Mouse (Mus musculus): ENCODE data around the gene Lsm14a. TPM values are rescaled to one million over a fixed set of nuclear protein-coding genes. Genes with fewer than 3 reads are reported as not detected.

Lsm14a gene
- polyA plus RNA-seq, 1 experiment from 2014 or later, result 57.1 TPM

- no peak overlapping the region for H3K4me2 ChIP-seq
- 94% methylated on average over 4 of the region's 4 CpGs for WGBS
- ATAC-seq (replicated peaks; ENCODE audit: insufficient number of reproducible peaks, insufficient read depth, low FRiP score, low read depth), result no peak
Observed at GRCm38 (mm10) chr7:34355629-34356028, 37.5 kb downstream of the Lsm14a start.

GRCm38 (mm10) chr7:34351997-34352396, 41.1 kb downstream of the Lsm14a start:
- Histone ChIP-seq H3K27me3 (no peaks in the 10 kb centered on the region), H3K27ac (no peak overlapping the region), H3K9ac (no peak overlapping the region), H3K9me3 (replicated peaks) (no peaks in the 10 kb centered on the region), H3K4me1 (replicated peaks) (no peaks in the 10 kb centered on the region), H3K4me3 (no peak overlapping the region), H3K36me3 (peaks cover 81% of the 10 kb centered on the region), H3K4me2 (no peak overlapping the region)
- 86% methylated on average over 1 of the region's 1 CpGs for WGBS
- ATAC-seq (replicated peaks; ENCODE audit: insufficient number of reproducible peaks, insufficient read depth, low FRiP score, low read depth), result no peak

More at GRCm38 (mm10) chr7:34355629-34356028, 37.5 kb downstream of the Lsm14a start:
- Histone ChIP-seq H3K4me1 (replicated peaks) (no peaks in the 10 kb centered on the region), H3K27me3 (no peaks in the 10 kb centered on the region), H3K4me3 (no peak overlapping the region), H3K27ac (no peak overlapping the region), H3K36me3 (peaks cover 67% of the 10 kb centered on the region), H3K9me3 (replicated peaks) (no peaks in the 10 kb centered on the region), H3K9ac (no peak overlapping the region)

- Histone ChIP-seq H3K9ac (no peak overlapping the region), H3K4me1 (replicated peaks) (no peaks in the 10 kb centered on the region), H3K27ac (no peak overlapping the region), H3K9me3 (replicated peaks) (no peaks in the 10 kb centered on the region), H3K4me3 (no peak overlapping the region), H3K4me2 (no peak overlapping the region), H3K36me3 (peaks cover 86% of the 10 kb centered on the region), H3K27me3 (no peaks in the 10 kb centered on the region)
- ATAC-seq (replicated peaks; ENCODE audit: insufficient number of reproducible peaks, insufficient read depth, low FRiP score, low read depth), result no peak
- 64% methylated on average over 5 of the region's 5 CpGs for WGBS
Observed at GRCm38 (mm10) chr7:34350166-34350565, 42.9 kb downstream of the Lsm14a start.

- Histone ChIP-seq H3K9ac (no peak overlapping the region), H3K36me3 (peaks cover 81% of the 10 kb centered on the region), H3K9me3 (replicated peaks) (no peaks in the 10 kb centered on the region), H3K27me3 (no peaks in the 10 kb centered on the region), H3K4me1 (replicated peaks) (no peaks in the 10 kb centered on the region), H3K4me2 (no peak overlapping the region), H3K4me3 (no peak overlapping the region), H3K27ac (no peak overlapping the region)
- ATAC-seq (replicated peaks; ENCODE audit: insufficient number of reproducible peaks, insufficient read depth, low FRiP score, low read depth), result no peak
- WGBS, result 74% methylated on average over 1 of the region's 1 CpGs
Observed at GRCm38 (mm10) chr7:34348011-34348410, 45.1 kb downstream of the Lsm14a start.

- WGBS, result 80% methylated on average over 3 of the region's 3 CpGs
- H3K27ac ChIP-seq, result no peak overlapping the region
Observed at GRCm38 (mm10) chr7:34347041-34347440, 46.1 kb downstream of the Lsm14a start.

GRCm38 (mm10) chr7:34346505-34346904, 46.6 kb downstream of the Lsm14a start:
- H3K9ac ChIP-seq, result no peak overlapping the region
- H3K4me1 ChIP-seq (replicated peaks), result no peaks in the 10 kb centered on the region
- no peak overlapping the region for H3K27ac ChIP-seq
- peaks cover 67% of the 10 kb centered on the region for H3K36me3 ChIP-seq
- no peak overlapping the region for H3K4me2 ChIP-seq
- 81% methylated on average over 4 of the region's 4 CpGs for WGBS
- ATAC-seq (replicated peaks; ENCODE audit: insufficient number of reproducible peaks, insufficient read depth, low FRiP score, low read depth), result no peak
- H3K9me3 ChIP-seq (replicated peaks), result no peaks in the 10 kb centered on the region
- no peak overlapping the region for H3K4me3 ChIP-seq
- H3K27me3 ChIP-seq, result no peaks in the 10 kb centered on the region

More at GRCm38 (mm10) chr7:34347041-34347440, 46.1 kb downstream of the Lsm14a start:
- no peak for ATAC-seq (replicated peaks; ENCODE audit: insufficient number of reproducible peaks, insufficient read depth, low FRiP score, low read depth)
- Histone ChIP-seq H3K27me3 (no peaks in the 10 kb centered on the region), H3K4me3 (no peak overlapping the region), H3K36me3 (peaks cover 72% of the 10 kb centered on the region), H3K9ac (no peak overlapping the region), H3K4me1 (replicated peaks) (no peaks in the 10 kb centered on the region), H3K9me3 (replicated peaks) (no peaks in the 10 kb centered on the region), H3K4me2 (no peak overlapping the region)

GRCm38 (mm10) chr7:34342040-34342793, 50.9 kb downstream of the Lsm14a start:
- Histone ChIP-seq H3K9ac (no peak overlapping the region), H3K27ac (no peak overlapping the region), H3K4me3 (no peak overlapping the region), H3K27me3 (no peaks in the 10 kb centered on the region), H3K4me2 (no peak overlapping the region), H3K4me1 (replicated peaks) (peaks cover 23% of the 10 kb centered on the region), H3K9me3 (replicated peaks) (no peaks in the 10 kb centered on the region), H3K36me3 (peaks cover 32% of the 10 kb centered on the region)
- ATAC-seq (replicated peaks; ENCODE audit: insufficient number of reproducible peaks, insufficient read depth, low FRiP score, low read depth), result no peak
- WGBS, result 83% methylated on average over 10 of the region's 10 CpGs

GRCm38 (mm10) chr7:34340841-34341240, 52.3 kb downstream of the Lsm14a start:
- H3K27ac ChIP-seq, result no peak overlapping the region
- no peak overlapping the region for H3K9ac ChIP-seq
- peaks cover 22% of the 10 kb centered on the region for H3K36me3 ChIP-seq
- WGBS, result 52% methylated on average over 5 of the region's 5 CpGs
- H3K27me3 ChIP-seq, result no peaks in the 10 kb centered on the region
- H3K4me2 ChIP-seq, result no peak overlapping the region
- H3K4me1 ChIP-seq (replicated peaks), result peaks cover 23% of the 10 kb centered on the region
- ATAC-seq (replicated peaks; ENCODE audit: insufficient number of reproducible peaks, insufficient read depth, low FRiP score, low read depth), result no peak
- peaks cover 3% of the 10 kb centered on the region; the same call in 1 of the 2 replicates for H3K9me3 ChIP-seq (replicated peaks)
- H3K4me3 ChIP-seq, result no peak overlapping the region

GRCm38 (mm10) chr7:34339164-34339489, 54.0 kb downstream of the Lsm14a start:
- Histone ChIP-seq H3K9ac (no peak overlapping the region), H3K4me1 (replicated peaks) (peaks cover 23% of the 10 kb centered on the region), H3K4me2 (no peak overlapping the region), H3K4me3 (no peak overlapping the region), H3K27ac (peak overlapping the region; percentile 70), H3K9me3 (replicated peaks) (peaks cover 3% of the 10 kb centered on the region; the same call in 1 of the 2 replicates), H3K27me3 (no peaks in the 10 kb centered on the region), H3K36me3 (peaks cover 12% of the 10 kb centered on the region; the same call in 1 of the 2 replicates)
- 67% methylated on average over 5 of the region's 5 CpGs for WGBS
- ATAC-seq (replicated peaks; ENCODE audit: insufficient number of reproducible peaks, insufficient read depth, low FRiP score, low read depth), result no peak

- Histone ChIP-seq H3K27ac (peak overlapping the region; percentile 70), H3K4me1 (replicated peaks) (peaks cover 23% of the 10 kb centered on the region), H3K9me3 (replicated peaks) (peaks cover 3% of the 10 kb centered on the region; the same call in 1 of the 2 replicates), H3K27me3 (no peaks in the 10 kb centered on the region), H3K9ac (no peak overlapping the region), H3K36me3 (peaks cover 7% of the 10 kb centered on the region; the same call in 1 of the 2 replicates), H3K4me2 (peak overlapping the region; percentile 21; the same call in 1 of the 2 replicates), H3K4me3 (no peak overlapping the region)
- ATAC-seq (replicated peaks; ENCODE audit: insufficient number of reproducible peaks, insufficient read depth, low FRiP score, low read depth), result peak; percentile 68; the same call in 1 of the 2 replicates
- WGBS, result 40% methylated on average over 9 of the region's 9 CpGs
Observed at GRCm38 (mm10) chr7:34338445-34339163, 54.5 kb downstream of the Lsm14a start.

- no peak overlapping the region for H3K9ac ChIP-seq
- 0 out of 2 replicates have a peak, but pooled peaks cover 4% of the 10 kb centered on the region for H3K36me3 ChIP-seq
- H3K4me3 ChIP-seq, result no peak overlapping the region
- no peak overlapping the region for H3K27ac ChIP-seq
- H3K4me1 ChIP-seq (replicated peaks), result peaks cover 23% of the 10 kb centered on the region
- peaks cover 3% of the 10 kb centered on the region; the same call in 1 of the 2 replicates for H3K9me3 ChIP-seq (replicated peaks)
- no peak for ATAC-seq (replicated peaks; ENCODE audit: insufficient number of reproducible peaks, insufficient read depth, low FRiP score, low read depth)
- no peaks in the 10 kb centered on the region for H3K27me3 ChIP-seq
- H3K4me2 ChIP-seq, result no peak overlapping the region
- 86% methylated on average over 2 of the region's 2 CpGs for WGBS
Observed at GRCm38 (mm10) chr7:34337268-34337667, 55.8 kb downstream of the Lsm14a start.
